26 mouse cellular contexts compared by ENCODE assay signal in genomic region chr5:102366481-102366880, GRCm38 (mm10).
DNase-seq lines count a peak whose midpoint lies in the region; ATAC-seq lines count a peak whose summit lies in the region.
"Had no signal": no experiment of that assay in that cellular context is flagged by ENCODE, and none has a peak within 500 bp of the region (broad histone marks: within the 10 kb centered on the region; RNA-seq: fewer than 3 reads in every experiment).

No protein-coding gene starts in this region.

- no peaks in the 10 kb centered on the region for H3K4me1 ChIP-seq in forebrain, embryonic 14.5 days (ENCODE audit: control insufficient read depth, insufficient read depth, low read length)
- H3K4me1 ChIP-seq in forebrain, embryonic 10.5 days, result no peaks in the 10 kb centered on the region
- H3K4me1 ChIP-seq: embryonic facial prominence, embryonic 12.5 days; forebrain, embryonic 15.5 days; kidney, embryonic 15.5 days; limb, embryonic 12.5 days; liver, embryonic 12.5 days; midbrain, embryonic 12.5 days had no signal

- no peak overlapping the region for H3K4me2 ChIP-seq in forebrain, embryonic 14.5 days (ENCODE audit: low read length)
- H3K4me2 ChIP-seq: embryonic facial prominence, embryonic 12.5 days; forebrain, embryonic 15.5 days; kidney, embryonic 15.5 days; limb, embryonic 12.5 days; liver, embryonic 12.5 days; midbrain, embryonic 12.5 days had no signal

- no peak overlapping the region for H3K4me3 ChIP-seq in forebrain, embryonic 14.5 days (ENCODE audit: low read depth, low read length)
- H3K4me3 ChIP-seq in forebrain, embryonic 10.5 days, result no peak overlapping the region
- H3K4me3 ChIP-seq: embryonic facial prominence, embryonic 12.5 days; erythroblast, embryonic 14.5 days; forebrain, embryonic 15.5 days; kidney, embryonic 15.5 days; limb, embryonic 12.5 days; liver, embryonic 12.5 days; midbrain, embryonic 12.5 days had no signal

- no peak overlapping the region for H3K9ac ChIP-seq in forebrain, embryonic 14.5 days (ENCODE audit: low read length)
- H3K9ac ChIP-seq: embryonic facial prominence, embryonic 12.5 days; forebrain, embryonic 15.5 days; kidney, embryonic 15.5 days; limb, embryonic 12.5 days; liver, embryonic 12.5 days; midbrain, embryonic 12.5 days had no signal

- 0 out of 2 replicates have a peak, but pooled peaks have one; percentile 46 for ATAC-seq in forebrain, embryonic 14.5 days
- ATAC-seq: forebrain, embryonic 15.5 days; liver, embryonic 12.5 days had no signal

- H3K27ac ChIP-seq in forebrain, embryonic 14.5 days (ENCODE audit: low read depth, low read length), result no peak overlapping the region
- no peak overlapping the region for H3K27ac ChIP-seq in forebrain, embryonic 10.5 days
- H3K27ac ChIP-seq: embryonic facial prominence, embryonic 12.5 days; forebrain, embryonic 15.5 days; kidney, embryonic 15.5 days; limb, embryonic 12.5 days; liver, embryonic 12.5 days; midbrain, embryonic 12.5 days had no signal

- no peaks in the 10 kb centered on the region for H3K36me3 ChIP-seq in forebrain, embryonic 14.5 days (ENCODE audit: control insufficient read depth, insufficient read depth, low read length)
- H3K36me3 ChIP-seq in forebrain, embryonic 10.5 days (replicated peaks), result no peaks in the 10 kb centered on the region
- H3K36me3 ChIP-seq: embryonic facial prominence, embryonic 12.5 days; forebrain, embryonic 15.5 days; kidney, embryonic 15.5 days; limb, embryonic 12.5 days; liver, embryonic 12.5 days; midbrain, embryonic 12.5 days had no signal

- 59% methylated on average over 3 of the region's 3 CpGs for WGBS in forebrain, embryonic 14.5 days
- WGBS in forebrain, embryonic 10.5 days, result 80% methylated on average over 3 of the region's 3 CpGs

- DNase-seq in forebrain, embryonic 14.5 days (ENCODE audit: low spot score), result peak; percentile 30
- no peak for DNase-seq in forebrain, embryonic 10.5 days (ENCODE audit: extremely low spot score, low spot score)
- peak; percentile 25 for DNase-seq in layer of hippocampus, adult 11-12 months (ENCODE audit: low spot score)
- DNase-seq in layer of hippocampus, postnatal 25 days (ENCODE audit: extremely low spot score in 1 of 2, low spot score in 1 of 2), result no peak
- DNase-seq in right cerebral cortex, postnatal 10 days (ENCODE audit: low spot score in 2 of 2), result peak; percentile 30 to 46
- DNase-seq in right cerebral cortex, adult 18-20 months, result no peak
- peak; percentile 8 for DNase-seq in skeletal muscle tissue, adult 2 months (ENCODE audit: low read depth, low spot score)
- DNase-seq in kidney, postnatal 36 days, result no peak
- DNase-seq: adrenal gland, postnatal 14 days; cerebellum, adult 11 months; cerebellum, adult 9-11 months; gastrocnemius, postnatal 25 days; kidney, adult 11 months; kidney, postnatal 4 days; lung, adult 18-20 months; lung, postnatal 10 days; right cerebral cortex, postnatal 4 days; thymus, adult 2 months; thymus, postnatal 4 days had no signal

- H3K27me3 ChIP-seq in forebrain, embryonic 14.5 days (replicated peaks; ENCODE audit: control insufficient read depth, insufficient read depth, low read length), result no peaks in the 10 kb centered on the region
- H3K27me3 ChIP-seq in forebrain, embryonic 10.5 days (ENCODE audit: poor library complexity, severe bottlenecking), result no peaks in the 10 kb centered on the region
- H3K27me3 ChIP-seq: embryonic facial prominence, embryonic 12.5 days; forebrain, embryonic 15.5 days; kidney, embryonic 15.5 days; limb, embryonic 12.5 days; liver, embryonic 12.5 days; midbrain, embryonic 12.5 days had no signal

- H3K9me3 ChIP-seq in forebrain, embryonic 14.5 days (replicated peaks; ENCODE audit: control insufficient read depth, low read length), result no peaks in the 10 kb centered on the region
- H3K9me3 ChIP-seq in forebrain, embryonic 10.5 days, result no peaks in the 10 kb centered on the region; the same call in 1 of the 2 replicates
- H3K9me3 ChIP-seq: embryonic facial prominence, embryonic 12.5 days; forebrain, embryonic 15.5 days; kidney, embryonic 15.5 days; limb, embryonic 12.5 days; liver, embryonic 12.5 days; midbrain, embryonic 12.5 days had no signal

Comparison
In these comparisons a context has a peak if more than half of its experiments do, and no peak if none do; other contexts are left out.
1. DNase-seq: peak in forebrain, embryonic 14.5 days (single experiment), layer of hippocampus, adult 11-12 months (single experiment), right cerebral cortex, postnatal 10 days (2 of 2) and skeletal muscle tissue, adult 2 months (single experiment); none in forebrain, embryonic 10.5 days (single experiment), layer of hippocampus, postnatal 25 days (0 of 2), right cerebral cortex, adult 18-20 months (single experiment) and kidney, postnatal 36 days (0 of 2).